Mouse (Mus musculus): Measurements from ENCODE around the gene S1pr4. TPM values are rescaled to one million over a fixed set of nuclear protein-coding genes. Genes with fewer than 3 reads are reported as not detected.

S1pr4 gene
- polyA plus RNA-seq, 1 experiment from 2014 or later: 5.3 TPM

- no peak overlapping the region for H3K9ac ChIP-seq (ENCODE audit: low read depth, low read length)
- peaks cover 31% of the 10 kb centered on the region for H3K36me3 ChIP-seq (ENCODE audit: control insufficient read depth, insufficient read depth)
- WGBS (ENCODE audit: insufficient replicate concordance): 87% methylated on average over 11 of the region's 11 CpGs
Observed at GRCm38 (mm10) chr10:81492606-81493240, 7.2 kb downstream of the S1pr4 start.

DNA sequence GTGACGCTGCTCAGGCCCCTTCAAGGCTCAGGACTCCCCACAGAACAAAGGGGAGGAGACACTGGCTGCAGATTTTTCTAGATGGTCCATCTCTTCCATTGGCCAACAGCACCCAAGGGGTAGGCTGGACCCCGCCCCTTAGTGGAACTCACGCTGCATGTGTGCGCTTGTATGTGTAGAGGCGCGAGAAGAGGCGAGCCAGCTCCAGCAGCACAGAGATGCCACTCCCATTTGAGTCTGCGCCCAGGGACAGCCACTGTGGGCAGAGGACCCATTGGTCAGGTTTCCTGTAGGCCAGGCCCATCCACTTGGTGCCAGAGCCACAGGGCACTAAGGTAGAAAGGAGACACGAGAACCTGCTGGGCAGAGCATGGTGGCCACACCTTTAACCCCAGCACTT is 8.9 kb downstream of the S1pr4 start:
- no peak overlapping the region for H3K9ac ChIP-seq (ENCODE audit: low read depth, low read length)
- peaks cover 35% of the 10 kb centered on the region for H3K36me3 ChIP-seq (ENCODE audit: control insufficient read depth, insufficient read depth)
- no peak overlapping the region for H3K4me2 ChIP-seq (ENCODE audit: low read depth, low read length)
- H3K27me3 ChIP-seq (ENCODE audit: control insufficient read depth, insufficient read depth, low read depth, low read length): no peaks in the 10 kb centered on the region
- peaks cover 19% of the 10 kb centered on the region for H3K4me1 ChIP-seq (ENCODE audit: control insufficient read depth, low read depth, low read length)
- H3K4me3 ChIP-seq (ENCODE audit: low read depth, low read length): no peak overlapping the region
- ATAC-seq (ENCODE audit: low read depth): no peak
- H3K9me3 ChIP-seq (replicated peaks; ENCODE audit: control insufficient read depth, low read length): no peaks in the 10 kb centered on the region
- no peak overlapping the region for H3K27ac ChIP-seq (ENCODE audit: low read length)
- 78% methylated on average over 9 of the region's 9 CpGs for WGBS (ENCODE audit: insufficient replicate concordance)

More at GRCm38 (mm10) chr10:81492606-81493240, 7.2 kb downstream of the S1pr4 start:
- H3K27ac ChIP-seq (ENCODE audit: low read length): no peak overlapping the region
- no peak for ATAC-seq (ENCODE audit: low read depth)
- no peaks in the 10 kb centered on the region for H3K27me3 ChIP-seq (ENCODE audit: control insufficient read depth, insufficient read depth, low read depth, low read length)
- peaks cover 29% of the 10 kb centered on the region for H3K4me1 ChIP-seq (ENCODE audit: control insufficient read depth, low read depth, low read length)
- H3K4me2 ChIP-seq (ENCODE audit: low read depth, low read length): no peak overlapping the region
- no peak overlapping the region for H3K4me3 ChIP-seq (ENCODE audit: low read depth, low read length)
- no peaks in the 10 kb centered on the region for H3K9me3 ChIP-seq (replicated peaks; ENCODE audit: control insufficient read depth, low read length)

- Histone ChIP-seq H3K27ac (ENCODE audit: low read length) (no peak overlapping the region), H3K9me3 (replicated peaks; ENCODE audit: control insufficient read depth, low read length) (no peaks in the 10 kb centered on the region), H3K4me2 (ENCODE audit: low read depth, low read length) (no peak overlapping the region), H3K4me1 (ENCODE audit: control insufficient read depth, low read depth, low read length) (peaks cover 15% of the 10 kb centered on the region), H3K27me3 (ENCODE audit: control insufficient read depth, insufficient read depth, low read depth, low read length) (no peaks in the 10 kb centered on the region), H3K9ac (ENCODE audit: low read depth, low read length) (no peak overlapping the region), H3K4me3 (ENCODE audit: low read depth, low read length) (no peak overlapping the region), H3K36me3 (ENCODE audit: control insufficient read depth, insufficient read depth) (peaks cover 35% of the 10 kb centered on the region)
- WGBS (ENCODE audit: insufficient replicate concordance): 85% methylated on average over 14 of the region's 14 CpGs
- ATAC-seq (ENCODE audit: low read depth): no peak
Observed at GRCm38 (mm10) chr10:81489941-81490340, 10.0 kb downstream of the S1pr4 start.

- 0 out of 2 replicates have a peak, but pooled peaks cover 3% of the 10 kb centered on the region for H3K4me1 ChIP-seq (ENCODE audit: control insufficient read depth, low read depth, low read length)
- H3K36me3 ChIP-seq (ENCODE audit: control insufficient read depth, insufficient read depth): peaks cover 33% of the 10 kb centered on the region
Observed at GRCm38 (mm10) chr10:81488081-81488480, 11.9 kb downstream of the S1pr4 start.

GRCm38 (mm10) chr10:81486496-81486895 is 13.4 kb downstream of the S1pr4 start:
- H3K27me3 ChIP-seq (ENCODE audit: control insufficient read depth, insufficient read depth, low read depth, low read length): peaks cover 14% of the 10 kb centered on the region
- H3K36me3 ChIP-seq (ENCODE audit: control insufficient read depth, insufficient read depth): peaks cover 21% of the 10 kb centered on the region
- no peak for ATAC-seq (ENCODE audit: low read depth)
- H3K9ac ChIP-seq (ENCODE audit: low read depth, low read length): no peak overlapping the region
- no peak overlapping the region for H3K27ac ChIP-seq (ENCODE audit: low read length)
- H3K9me3 ChIP-seq (replicated peaks; ENCODE audit: control insufficient read depth, low read length): no peaks in the 10 kb centered on the region; the same call in 1 of the 2 replicates
- no peak overlapping the region for H3K4me3 ChIP-seq (ENCODE audit: low read depth, low read length)
- WGBS (ENCODE audit: insufficient replicate concordance): 81% methylated on average over 10 of the region's 10 CpGs
- no peak overlapping the region for H3K4me2 ChIP-seq (ENCODE audit: low read depth, low read length)
- H3K4me1 ChIP-seq (ENCODE audit: control insufficient read depth, low read depth, low read length): peaks cover 9% of the 10 kb centered on the region

More at GRCm38 (mm10) chr10:81488081-81488480, 11.9 kb downstream of the S1pr4 start:
- no peak overlapping the region for H3K27ac ChIP-seq (ENCODE audit: low read length)
- H3K9me3 ChIP-seq (replicated peaks; ENCODE audit: control insufficient read depth, low read length): no peaks in the 10 kb centered on the region; the same call in 1 of the 2 replicates
- no peak for ATAC-seq (ENCODE audit: low read depth)
- 77% methylated on average over 11 of the region's 11 CpGs for WGBS (ENCODE audit: insufficient replicate concordance)
- no peaks in the 10 kb centered on the region for H3K27me3 ChIP-seq (ENCODE audit: control insufficient read depth, insufficient read depth, low read depth, low read length)
- H3K9ac ChIP-seq (ENCODE audit: low read depth, low read length): no peak overlapping the region
- H3K4me2 ChIP-seq (ENCODE audit: low read depth, low read length): no peak overlapping the region
- no peak overlapping the region for H3K4me3 ChIP-seq (ENCODE audit: low read depth, low read length)

DNA sequence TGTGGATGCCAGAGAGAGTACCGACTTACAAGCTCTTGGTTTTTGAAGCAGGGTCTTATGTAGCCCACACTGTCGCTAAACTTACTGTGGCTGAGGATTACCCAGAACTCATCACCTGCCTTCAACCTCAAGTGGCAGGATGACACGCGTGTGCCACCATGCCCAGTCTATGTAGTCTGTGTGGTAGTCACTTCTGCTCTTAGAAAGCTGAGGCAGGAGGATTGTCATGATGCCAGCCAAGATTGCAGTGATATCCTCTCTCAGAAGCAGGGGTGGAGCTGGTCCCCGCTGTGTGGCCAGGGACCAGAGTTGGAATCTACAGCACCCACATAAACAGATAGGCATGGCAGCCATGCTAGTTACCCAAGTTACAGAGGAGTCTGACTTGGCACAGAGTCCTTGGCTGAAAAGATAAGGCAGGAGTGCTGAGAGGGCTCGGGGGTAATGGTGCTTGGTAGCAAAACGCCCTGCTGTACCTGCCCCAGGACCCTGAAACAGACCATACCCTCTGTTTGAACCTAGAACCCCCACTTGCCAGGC is 14.4 kb downstream of the S1pr4 start:
- H3K27ac ChIP-seq (ENCODE audit: low read length): no peak overlapping the region
- no peak for ATAC-seq (ENCODE audit: low read depth)
- WGBS (ENCODE audit: insufficient replicate concordance): 46% methylated on average over 7 of the region's 7 CpGs

DNA sequence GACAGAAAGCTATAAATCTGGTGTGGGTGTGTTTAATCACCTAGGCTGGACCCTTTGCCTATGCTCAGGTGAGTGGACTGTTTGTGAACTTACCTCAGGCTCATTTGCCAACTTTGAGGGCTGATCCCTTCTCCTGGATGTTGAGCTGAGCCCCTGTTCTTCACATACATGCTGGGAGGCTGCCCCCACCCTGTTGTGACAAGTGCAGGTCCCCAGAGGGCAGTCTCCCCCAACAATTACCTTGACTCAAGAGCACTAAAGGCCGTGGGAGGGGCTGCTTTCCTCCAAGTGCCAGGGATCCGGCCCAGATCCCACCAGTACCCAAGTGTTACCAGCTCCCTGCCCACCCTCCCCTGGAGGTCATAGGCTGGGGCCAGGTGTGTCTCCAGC is 14.9 kb downstream of the S1pr4 start:
- Histone ChIP-seq H3K36me3 (ENCODE audit: control insufficient read depth, insufficient read depth) (peaks cover 13% of the 10 kb centered on the region), H3K4me1 (ENCODE audit: control insufficient read depth, low read depth, low read length) (peaks cover 9% of the 10 kb centered on the region), H3K4me2 (ENCODE audit: low read depth, low read length) (no peak overlapping the region), H3K4me3 (ENCODE audit: low read depth, low read length) (no peak overlapping the region), H3K9me3 (replicated peaks; ENCODE audit: control insufficient read depth, low read length) (no peaks in the 10 kb centered on the region; the same call in 1 of the 2 replicates), H3K27ac (ENCODE audit: low read length) (no peak overlapping the region), H3K27me3 (ENCODE audit: control insufficient read depth, insufficient read depth, low read depth, low read length) (peaks cover 28% of the 10 kb centered on the region), H3K9ac (ENCODE audit: low read depth, low read length) (no peak overlapping the region)
- no peak for ATAC-seq (ENCODE audit: low read depth)
- 18% methylated on average over 2 of the region's 2 CpGs for WGBS (ENCODE audit: insufficient replicate concordance)

More for the DNA sequence above, 14.4 kb downstream of the S1pr4 start:
- H3K4me3 ChIP-seq (ENCODE audit: low read depth, low read length): no peak overlapping the region
- H3K9ac ChIP-seq (ENCODE audit: low read depth, low read length): no peak overlapping the region
- peaks cover 9% of the 10 kb centered on the region for H3K4me1 ChIP-seq (ENCODE audit: control insufficient read depth, low read depth, low read length)
- peaks cover 13% of the 10 kb centered on the region for H3K36me3 ChIP-seq (ENCODE audit: control insufficient read depth, insufficient read depth)
- H3K27me3 ChIP-seq (ENCODE audit: control insufficient read depth, insufficient read depth, low read depth, low read length): peaks cover 23% of the 10 kb centered on the region
- no peak overlapping the region for H3K4me2 ChIP-seq (ENCODE audit: low read depth, low read length)
- H3K9me3 ChIP-seq (replicated peaks; ENCODE audit: control insufficient read depth, low read length): no peaks in the 10 kb centered on the region; the same call in 1 of the 2 replicates

- Histone ChIP-seq H3K27me3 (ENCODE audit: control insufficient read depth, insufficient read depth, low read depth, low read length) (peaks cover 31% of the 10 kb centered on the region), H3K4me2 (ENCODE audit: low read depth, low read length) (no peak overlapping the region), H3K4me1 (ENCODE audit: control insufficient read depth, low read depth, low read length) (peaks cover 9% of the 10 kb centered on the region), H3K4me3 (ENCODE audit: low read depth, low read length) (no peak overlapping the region), H3K36me3 (ENCODE audit: control insufficient read depth, insufficient read depth) (peaks cover 13% of the 10 kb centered on the region), H3K9ac (ENCODE audit: low read depth, low read length) (no peak overlapping the region), H3K27ac (ENCODE audit: low read length) (no peak overlapping the region), H3K9me3 (replicated peaks; ENCODE audit: control insufficient read depth, low read length) (no peaks in the 10 kb centered on the region; the same call in 1 of the 2 replicates)
- 57% methylated on average over 6 of the region's 6 CpGs for WGBS (ENCODE audit: insufficient replicate concordance)
- ATAC-seq (ENCODE audit: low read depth): no peak
Observed at GRCm38 (mm10) chr10:81484441-81485059, 15.4 kb downstream of the S1pr4 start.

DNA sequence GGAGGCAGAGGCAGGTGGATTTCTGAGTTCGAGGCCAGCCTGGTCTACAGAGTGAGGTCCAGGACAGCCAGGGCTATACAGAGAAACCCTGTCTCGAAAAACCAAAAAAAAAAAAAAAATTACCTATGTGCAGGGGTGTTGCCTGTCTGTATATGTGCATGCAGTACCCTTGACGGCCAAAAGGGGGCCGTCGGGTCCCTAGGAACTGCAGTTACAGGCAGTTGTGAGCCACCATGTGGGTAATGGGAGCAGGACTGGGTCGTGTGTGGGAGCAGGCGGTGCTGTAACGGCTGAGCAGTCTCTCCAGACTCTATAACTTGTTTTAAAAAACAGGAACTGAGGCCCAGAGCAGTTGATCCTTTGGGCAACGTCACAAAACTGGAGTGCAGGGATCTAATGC is 15.9 kb downstream of the S1pr4 start:
- Histone ChIP-seq H3K4me2 (ENCODE audit: low read depth, low read length) (no peak overlapping the region), H3K9ac (ENCODE audit: low read depth, low read length) (no peak overlapping the region), H3K36me3 (ENCODE audit: control insufficient read depth, insufficient read depth) (peaks cover 13% of the 10 kb centered on the region), H3K4me3 (ENCODE audit: low read depth, low read length) (no peak overlapping the region), H3K9me3 (replicated peaks; ENCODE audit: control insufficient read depth, low read length) (no peaks in the 10 kb centered on the region; the same call in 1 of the 2 replicates), H3K4me1 (ENCODE audit: control insufficient read depth, low read depth, low read length) (peaks cover 9% of the 10 kb centered on the region), H3K27me3 (ENCODE audit: control insufficient read depth, insufficient read depth, low read depth, low read length) (peaks cover 31% of the 10 kb centered on the region), H3K27ac (ENCODE audit: low read length) (no peak overlapping the region)
- WGBS (ENCODE audit: insufficient replicate concordance): 7% methylated on average over 9 of the region's 9 CpGs
- ATAC-seq (ENCODE audit: low read depth): no peak
